Mouse (Mus musculus): Measurements from ENCODE around the gene Olfr43.

Gene Olfr43

DNA sequence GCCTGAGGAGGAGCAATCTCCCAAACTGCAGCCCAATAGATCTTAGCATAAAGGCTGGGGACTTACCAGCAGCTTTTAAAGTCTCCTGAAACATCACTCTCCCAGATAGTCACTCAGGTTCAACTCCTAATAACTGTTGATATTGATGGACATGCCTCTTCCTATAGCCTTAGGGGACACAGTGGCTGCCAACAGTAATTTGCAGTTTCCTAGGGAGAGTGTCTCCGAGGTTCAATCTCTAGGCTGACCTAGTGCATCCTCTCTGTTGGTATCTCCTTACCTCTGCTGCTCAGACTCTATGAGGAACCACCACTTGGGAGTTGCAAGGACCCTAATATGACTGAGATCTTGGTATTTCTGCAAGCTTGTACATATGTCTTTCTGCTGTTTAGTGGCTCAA is at the start of gene Olfr43:
Gene Olfr43, minus strand, starts transcription at position 101 of the 400 bp plus-strand sequence.
- no peak for DNase-seq

- DNase-seq = no peak
Measured at GRCm38 (mm10) chr11:74259508-74259907, 48.3 kb upstream of the Olfr43 start, which contains the start of gene Olfr406. Gene Olfr406, plus strand, starts transcription at chr11:74259808.

GRCm38 (mm10) chr11:74241201-74241600 is 30.0 kb upstream of the Olfr43 start:
- DNase-seq = no peak

GRCm38 (mm10) chr11:74185949-74186348 is 25.2 kb downstream of the Olfr43 start, which contains the start of gene Olfr403:
Gene Olfr403, plus strand, starts transcription at chr11:74186249.
- no peak for DNase-seq

- no peak for DNase-seq
Measured at GRCm38 (mm10) chr11:74183745-74184144, 27.4 kb downstream of the Olfr43 start.

GRCm38 (mm10) chr11:74183168-74183567 is 28.0 kb downstream of the Olfr43 start:
- no peak for DNase-seq

GRCm38 (mm10) chr11:74168771-74169170 is 42.4 kb downstream of the Olfr43 start:
- DNase-seq = no peak
